Mouse (Mus musculus) embryonic fibroblast, embryonic 13.5 days (primary cell): ENCODE results near the gene Afg1l.

Experiments used
- CTCF ChIP-seq: IDR thresholded peaks from 2 replicates; pipeline ENCODE4 v1.5.1; 2011; ENCODE audit warnings: mild to moderate bottlenecking, control low read depth, low read length, moderate library complexity, borderline replicate concordance; ENCODE audit not compliant: insufficient read depth
- POLR2A ChIP-seq: IDR thresholded peaks from 2 replicates; pipeline ENCODE4 v1.6.1; 2011; ENCODE audit warnings: low read depth, mild to moderate bottlenecking, control low read depth, low read length, moderate library complexity

DNA sequence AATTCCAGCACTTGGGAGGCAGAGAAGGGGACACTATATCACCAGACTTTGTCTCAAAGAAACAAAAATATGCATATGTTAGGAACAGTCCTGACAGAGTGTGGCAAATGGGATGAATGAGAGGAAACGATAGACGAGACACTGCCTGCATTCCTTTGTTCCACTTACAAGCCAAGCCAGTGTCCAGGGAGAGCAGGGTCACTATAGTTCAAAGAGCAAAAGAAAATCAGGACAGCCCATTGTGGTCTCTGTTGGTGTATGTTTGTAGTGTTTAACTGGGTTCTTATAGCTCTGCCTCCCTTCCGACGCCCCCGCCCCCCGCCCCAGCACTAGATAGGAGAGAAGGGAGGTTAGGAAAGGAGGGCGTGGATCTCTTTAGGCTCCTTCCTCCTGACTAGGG, 30.0 kb downstream of the Afg1l start:
- no peak for TF ChIP-seq POLR2A
- TF ChIP-seq CTCF: no peak
